Mouse (Mus musculus): Measurements from ENCODE around the gene Tmem45a2.

GRCm38 (mm10) chr16:57056995-57057394, 14.2 kb downstream of the Tmem45a2 start:
- TF ChIP-seq USF1 (IDR thresholded peaks at IDR 0.05; ENCODE audit: low read depth) (no peak), TCF3 (IDR thresholded peaks at IDR 0.05; ENCODE audit: insufficient read length, low read depth) (no peak)
